Mouse (Mus musculus) megakaryocyte progenitor cell, adult 5-6 weeks (primary cell): ENCODE results near the gene Gm49425. TPM values are rescaled to one million over a fixed set of nuclear protein-coding genes. Genes with fewer than 3 reads are reported as not detected.
A peak's percentile ranks its signal among the peaks of the same experiment; 100 is the strongest.

Experiments used
- ATAC-seq: replicated peaks from 2 replicates; pipeline ENCODE4 v1.8.0; 2016; ENCODE audit warnings: mild to moderate bottlenecking, moderate TSS enrichment, inconsistent platforms; ENCODE audit not compliant: poor library complexity
- total RNA-seq, 2 experiments: library from RNA; stranded (forward) in 1 of 2; stranded (reverse) in 1 of 2; fragments of 157-497, 149-512 nt in 1 of 2; fragments of 200-1000 nt in 1 of 2; gene quantifications; 2 replicates each; pipeline versions ENCODE4 v1.2.3 to v1.2.4; 2015 to 2017

The Gm49425 gene
- total RNA-seq, 2 experiments from 2014 or later = 0.64 TPM; not detected in 1

- no peak for ATAC-seq
Measured at GRCm38 (mm10) chr15:101492718-101493117, 24.3 kb downstream of the Gm49425 start.

GRCm38 (mm10) chr15:101491431-101491830, 25.6 kb downstream of the Gm49425 start, which contains the start of gene Krt83:
Gene Krt83 (minus strand): TSS chr15:101491512.
- ATAC-seq = no peak

- ATAC-seq = no peak; the same call in 1 of the 2 replicates
Measured at GRCm38 (mm10) chr15:101485911-101486635, 31.0 kb downstream of the Gm49425 start.

GRCm38 (mm10) chr15:101484939-101485338, 32.1 kb downstream of the Gm49425 start:
- ATAC-seq = peak; percentile 76

- no peak for ATAC-seq
Measured at GRCm38 (mm10) chr15:101483646-101484045, 33.4 kb downstream of the Gm49425 start.

- ATAC-seq = no peak
Measured at GRCm38 (mm10) chr15:101482056-101482455, 35.0 kb downstream of the Gm49425 start.

- ATAC-seq = no peak
Measured at GRCm38 (mm10) chr15:101479666-101480060, 37.4 kb downstream of the Gm49425 start.

- peak; percentile 80 for ATAC-seq
Measured at GRCm38 (mm10) chr15:101479007-101479665, 37.9 kb downstream of the Gm49425 start.

- peak; percentile 71 for ATAC-seq
Measured at GRCm38 (mm10) chr15:101472952-101473528, 44.0 kb downstream of the Gm49425 start, which contains the start of gene Krt86. Gene Krt86 (plus strand): TSS chr15:101473478.

GRCm38 (mm10) chr15:101469093-101469492, 48.0 kb downstream of the Gm49425 start:
- peak; percentile 60; the same call in 1 of the 2 replicates for ATAC-seq

Other genes with a start within 250 kb of the Gm49425 start
- 7.9 and 13.1 TPM in 2 replicates for gene Atg101, start 233.0 kb downstream of the Gm49425 start, total RNA-seq (2015)
- gene Atg101, start 233.0 kb downstream of the Gm49425 start, total RNA-seq (2017) = 58.6 and 63.5 TPM in 2 replicates
- gene 6030408B16Rik, start 224.0 kb downstream of the Gm49425 start, total RNA-seq (2015) = not detected in 2 replicates
- not detected in 2 replicates for gene 6030408B16Rik, start 224.0 kb downstream of the Gm49425 start, total RNA-seq (2017)
- 1.8 and 3.1 TPM in 2 replicates for gene Krt80, start 147.1 kb downstream of the Gm49425 start, total RNA-seq (2015)
- gene Krt80, start 147.1 kb downstream of the Gm49425 start, total RNA-seq (2017) = 0.57 and 0.83 TPM in 2 replicates
- 1.1 TPM in 1 of 2 replicates, not detected in the other for gene Krt7, start 106.2 kb downstream of the Gm49425 start, total RNA-seq (2015)
- not detected in 2 replicates for gene Krt7, start 106.2 kb downstream of the Gm49425 start, total RNA-seq (2017)
- gene Krt87, start 78.5 kb downstream of the Gm49425 start, total RNA-seq (2015) = 0.12 TPM in 1 of 2 replicates, not detected in the other
- not detected in 2 replicates for gene Krt87, start 78.5 kb downstream of the Gm49425 start, total RNA-seq (2017)
- not detected in 2 replicates for gene Krt88, start 69.5 kb downstream of the Gm49425 start, total RNA-seq (2015)
- gene Krt88, start 69.5 kb downstream of the Gm49425 start, total RNA-seq (2017) = not detected in 2 replicates
- 0.29 TPM in 1 of 2 replicates, not detected in the other for gene Krt81, start 53.5 kb downstream of the Gm49425 start, total RNA-seq (2015)
- gene Krt81, start 53.5 kb downstream of the Gm49425 start, total RNA-seq (2017) = not detected in 2 replicates
- not detected in 2 replicates for gene Krt86, start 43.8 kb downstream of the Gm49425 start, total RNA-seq (2015)
- gene Krt86, start 43.8 kb downstream of the Gm49425 start, total RNA-seq (2017) = not detected in 2 replicates
- gene Krt83, start 25.7 kb downstream of the Gm49425 start, total RNA-seq (2015) = not detected in 2 replicates
- gene Krt83, start 25.7 kb downstream of the Gm49425 start, total RNA-seq (2017) = 0.37 and 1.1 TPM in 2 replicates
- not detected in 2 replicates for gene Krt84, start 15.6 kb upstream of the Gm49425 start, total RNA-seq (2015)
- gene Krt84, start 15.6 kb upstream of the Gm49425 start, total RNA-seq (2017) = not detected in 2 replicates
- gene Krt82, start 33.4 kb upstream of the Gm49425 start, total RNA-seq (2015) = not detected in 2 replicates
- gene Krt82, start 33.4 kb upstream of the Gm49425 start, total RNA-seq (2017) = not detected in 2 replicates
- gene Krt90, start 45.7 kb upstream of the Gm49425 start, total RNA-seq (2015) = not detected in 2 replicates
- not detected in 2 replicates for gene Krt90, start 45.7 kb upstream of the Gm49425 start, total RNA-seq (2017)
- gene Krt75, start 56.6 kb upstream of the Gm49425 start, total RNA-seq (2015) = not detected in 2 replicates
- not detected in 2 replicates for gene Krt75, start 56.6 kb upstream of the Gm49425 start, total RNA-seq (2017)
- not detected in 2 replicates for gene Gm5414, start 110.9 kb upstream of the Gm49425 start, total RNA-seq (2015)
- gene Gm5414, start 110.9 kb upstream of the Gm49425 start, total RNA-seq (2017) = not detected in 2 replicates
- not detected in 2 replicates for gene Gm5478, start 130.1 kb upstream of the Gm49425 start, total RNA-seq (2015)
- gene Gm5478, start 130.1 kb upstream of the Gm49425 start, total RNA-seq (2017) = not detected in 2 replicates
- gene Krt6b, start 163.0 kb upstream of the Gm49425 start, total RNA-seq (2015) = not detected in 2 replicates
- gene Krt6b, start 163.0 kb upstream of the Gm49425 start, total RNA-seq (2017) = not detected in 2 replicates
- gene Krt6a, start 177.0 kb upstream of the Gm49425 start, total RNA-seq (2015) = not detected in 2 replicates
- not detected in 2 replicates for gene Krt6a, start 177.0 kb upstream of the Gm49425 start, total RNA-seq (2017)
- gene Krt5, start 195.6 kb upstream of the Gm49425 start, total RNA-seq (2015) = not detected in 2 replicates
- not detected in 2 replicates for gene Krt5, start 195.6 kb upstream of the Gm49425 start, total RNA-seq (2017)
- gene Krt71, start 225.8 kb upstream of the Gm49425 start, total RNA-seq (2015) = not detected in 2 replicates
- not detected in 2 replicates for gene Krt71, start 225.8 kb upstream of the Gm49425 start, total RNA-seq (2017)